Mouse (Mus musculus): ENCODE results near the gene Nup93.

Gene Nup93

GRCm38 (mm10) chr8:94187290-94188002 lies 26.9 kb upstream of the Nup93 start:
- DNase-seq: no peak

GRCm38 (mm10) chr8:94189275-94190031 lies 24.9 kb upstream of the Nup93 start:
- DNase-seq: peak; percentile 57

DNA sequence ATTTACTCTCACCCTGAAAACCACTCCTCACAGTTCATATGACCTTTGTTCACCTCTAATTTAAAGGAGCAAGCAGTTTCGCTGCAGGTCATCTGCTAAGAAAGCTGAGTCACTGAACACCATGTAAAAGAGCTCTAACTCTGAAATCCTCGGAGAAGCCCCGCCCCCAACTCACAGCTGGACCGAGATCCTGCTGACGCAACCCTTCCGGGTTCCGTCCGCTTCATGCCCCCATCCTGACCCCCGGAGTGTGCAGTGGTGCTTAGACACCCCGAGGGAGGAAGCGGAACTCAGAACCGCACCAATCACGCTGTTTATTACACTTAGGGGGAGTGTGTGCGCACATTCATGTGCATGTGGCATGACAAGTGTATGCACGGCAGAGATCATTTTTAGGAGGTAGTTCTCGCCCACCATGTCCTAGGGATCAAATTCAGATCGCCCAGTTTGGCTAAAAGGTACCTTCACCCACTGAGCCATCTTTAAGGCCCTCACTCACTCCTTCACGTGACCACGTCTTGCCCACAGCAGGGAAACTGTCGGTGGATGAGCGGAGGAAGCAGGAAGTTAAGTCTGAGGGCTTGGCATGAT lies 23.2 kb upstream of the Nup93 start:
- DNase-seq: no peak

DNA sequence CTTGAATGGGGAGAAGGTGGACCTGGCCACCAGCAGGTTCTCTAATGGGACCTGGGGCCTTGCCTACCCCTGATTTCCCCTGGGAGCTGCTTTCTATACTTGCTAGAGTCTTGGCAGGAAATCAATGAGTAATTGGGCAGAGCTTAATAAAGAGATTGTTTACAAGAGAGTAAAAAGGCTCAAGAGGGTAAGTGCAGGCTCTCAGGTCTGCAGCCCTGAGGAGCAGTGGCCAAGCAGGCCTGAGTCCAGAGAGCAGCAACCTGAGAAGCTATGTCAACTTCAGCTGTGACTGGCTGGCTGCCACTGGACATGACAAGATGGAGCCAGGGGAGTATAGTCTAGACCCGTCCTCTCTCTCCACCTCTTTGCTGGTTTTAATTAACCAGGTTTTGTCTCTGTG lies 21.4 kb upstream of the Nup93 start:
- DNase-seq: no peak

DNA sequence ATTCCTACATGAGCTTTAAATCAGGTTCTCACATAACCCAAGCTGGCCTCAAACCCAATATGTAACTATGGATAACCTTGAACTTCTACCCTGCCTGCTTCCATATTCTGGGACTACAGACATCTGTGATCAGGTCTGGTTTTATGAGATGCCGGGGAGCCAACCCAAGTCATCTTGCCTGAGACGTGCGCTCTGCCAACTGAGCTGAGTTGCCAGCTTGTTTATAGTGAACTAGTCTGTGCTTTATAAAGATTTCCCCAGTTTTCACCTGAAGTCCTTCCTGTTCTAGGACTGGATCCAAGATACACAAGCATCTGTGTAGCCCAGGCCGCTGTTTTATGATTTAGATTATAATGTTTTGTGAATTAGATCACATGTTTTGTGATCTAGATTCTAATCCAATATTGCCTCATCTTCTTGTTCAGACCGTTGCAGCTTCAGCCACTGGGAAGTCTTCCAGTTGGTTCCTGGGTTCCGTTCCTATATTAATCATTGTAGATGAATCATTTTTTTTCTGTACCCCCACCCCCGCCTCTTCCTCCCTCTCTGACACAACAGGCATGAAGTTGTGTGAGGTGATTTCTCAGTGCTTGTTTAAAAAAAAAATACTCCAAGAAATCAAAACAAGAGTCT lies 19.7 kb upstream of the Nup93 start:
- no peak for DNase-seq

DNA sequence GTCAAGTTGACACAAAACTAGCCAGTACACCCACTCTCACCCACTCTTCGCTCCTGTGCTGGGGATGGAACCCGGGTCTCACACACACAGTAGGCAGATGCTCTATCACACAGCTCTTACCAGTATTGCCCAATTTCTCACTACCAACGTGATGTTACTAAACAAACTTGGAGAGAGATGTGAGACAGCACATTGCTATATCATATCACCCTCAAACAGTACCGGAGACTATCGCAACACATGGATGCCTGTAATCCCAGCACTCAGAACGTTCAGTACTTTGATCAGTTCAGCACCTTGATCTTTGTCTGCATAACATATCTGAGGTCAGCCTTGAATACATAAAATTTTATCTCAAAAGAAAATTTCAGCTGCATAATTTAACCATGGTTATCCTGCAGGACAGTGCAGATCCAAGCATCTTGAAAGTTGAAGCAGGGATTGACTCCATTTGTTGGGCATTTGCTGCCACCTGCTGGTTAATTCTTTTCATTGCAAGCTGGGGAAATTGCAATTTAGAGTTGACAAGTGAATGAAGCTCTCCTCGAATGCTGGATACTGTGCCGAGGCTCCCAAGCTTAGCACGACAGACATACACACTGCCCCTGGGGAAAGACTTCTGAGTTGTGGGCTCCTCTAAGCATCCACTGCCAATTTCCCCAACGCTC lies 15.0 kb upstream of the Nup93 start:
- peak; percentile 51 for DNase-seq

GRCm38 (mm10) chr8:94204043-94204442 lies 10.3 kb upstream of the Nup93 start:
- no peak for DNase-seq

DNA sequence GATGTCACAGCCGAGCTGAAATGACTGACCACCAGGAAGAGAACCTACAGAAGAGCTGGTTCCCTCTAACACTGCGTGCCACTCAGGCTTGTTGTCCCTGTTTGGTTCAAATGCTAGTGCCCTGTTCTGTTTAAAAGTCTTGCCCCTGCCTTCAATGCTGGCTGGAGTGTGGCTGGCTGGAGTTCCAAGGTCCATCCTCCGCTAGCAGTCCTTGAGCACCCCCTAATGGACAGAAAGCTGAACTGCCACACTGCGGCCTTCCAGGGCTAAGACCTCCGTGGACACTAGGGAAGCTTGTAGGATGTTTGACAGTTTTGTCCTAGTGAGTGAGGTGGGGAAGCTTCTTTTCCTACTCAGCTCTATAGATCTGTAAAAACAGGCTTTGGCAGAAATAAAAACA lies 8.6 kb upstream of the Nup93 start:
- peak; percentile 68 for DNase-seq

DNA sequence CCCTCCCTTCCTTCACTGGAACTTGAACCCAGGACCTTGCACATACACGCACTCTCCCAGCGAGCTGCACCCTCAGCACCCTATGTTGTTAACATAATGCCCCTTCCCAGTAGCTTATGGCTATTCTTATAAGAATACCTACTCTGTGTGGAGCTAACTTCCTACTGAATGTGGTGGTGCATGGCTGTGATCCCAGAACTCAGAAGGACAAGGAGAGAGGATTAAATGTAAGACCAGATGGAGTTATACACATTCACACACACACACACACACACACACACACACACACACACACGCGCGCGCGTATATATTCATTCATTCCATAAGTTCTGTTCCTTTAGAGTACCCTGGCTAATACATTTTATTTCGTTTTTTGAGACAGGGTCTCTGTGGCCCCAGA lies 8.1 kb upstream of the Nup93 start:
- DNase-seq: no peak

DNA sequence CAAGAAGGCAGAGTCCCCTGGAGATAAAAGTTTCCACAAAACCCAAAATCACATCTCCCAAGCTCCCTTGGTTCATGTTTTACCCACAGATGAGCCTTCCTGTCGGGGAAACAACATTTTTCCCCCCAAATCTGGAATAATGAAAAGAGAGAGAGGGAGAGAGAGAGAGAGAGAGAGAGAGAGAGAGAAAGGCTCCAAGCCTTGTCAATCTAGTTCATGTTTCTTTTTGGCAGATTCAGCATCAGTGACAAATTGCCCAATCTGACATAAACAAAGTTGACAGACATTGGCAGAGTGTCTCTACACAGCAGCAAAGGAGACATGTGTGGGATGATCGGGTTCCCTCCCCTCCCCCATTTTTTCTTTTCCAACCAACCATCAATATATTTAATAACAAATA lies 6.9 kb upstream of the Nup93 start:
- no peak for DNase-seq

DNA sequence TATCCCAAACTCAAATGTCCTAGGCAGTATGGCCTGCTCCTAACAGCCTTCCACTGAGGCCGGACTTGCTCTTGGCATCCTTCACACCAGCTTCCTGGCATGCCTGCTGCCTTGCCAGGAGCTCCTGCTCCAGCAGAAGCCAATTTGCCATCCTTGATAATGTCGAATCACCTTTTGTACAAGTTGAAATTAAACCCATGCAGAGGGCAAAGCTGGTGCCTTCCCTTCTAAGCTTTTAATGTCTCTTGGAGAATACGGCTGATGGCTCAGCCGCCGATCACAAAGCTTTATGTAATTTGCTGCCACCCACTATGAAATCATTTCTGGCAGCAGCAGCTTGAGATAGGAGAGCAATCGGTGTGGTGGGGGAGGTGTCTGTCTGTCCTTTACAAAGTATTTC lies 4.7 kb upstream of the Nup93 start:
- peak; percentile 69 for DNase-seq

GRCm38 (mm10) chr8:94210225-94210624 lies 4.1 kb upstream of the Nup93 start:
- DNase-seq: peak; percentile 11

DNA sequence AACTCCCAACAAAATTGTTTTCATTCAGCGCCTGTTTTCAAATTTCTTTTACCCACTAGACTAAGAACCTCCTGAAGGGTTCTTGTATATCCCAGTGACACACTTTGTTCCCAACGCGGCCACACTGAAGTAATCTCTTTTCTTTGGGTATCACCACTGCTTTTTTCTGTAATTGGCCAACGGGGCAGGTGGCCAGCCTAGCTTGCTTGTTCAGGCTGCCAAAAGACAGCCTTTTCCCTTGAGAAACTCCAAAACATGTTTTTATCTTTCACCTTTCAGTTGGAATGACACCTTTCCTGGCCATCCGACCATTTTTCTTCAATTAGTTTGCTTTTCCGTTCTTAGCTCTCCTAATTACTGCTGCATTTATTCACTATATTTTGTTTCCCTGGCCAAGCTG lies 545 bp upstream of the Nup93 start:
- no peak for DNase-seq

- DNase-seq: no peak
Observed at GRCm38 (mm10) chr8:94227381-94227939, 13.1 kb downstream of the Nup93 start.

DNA sequence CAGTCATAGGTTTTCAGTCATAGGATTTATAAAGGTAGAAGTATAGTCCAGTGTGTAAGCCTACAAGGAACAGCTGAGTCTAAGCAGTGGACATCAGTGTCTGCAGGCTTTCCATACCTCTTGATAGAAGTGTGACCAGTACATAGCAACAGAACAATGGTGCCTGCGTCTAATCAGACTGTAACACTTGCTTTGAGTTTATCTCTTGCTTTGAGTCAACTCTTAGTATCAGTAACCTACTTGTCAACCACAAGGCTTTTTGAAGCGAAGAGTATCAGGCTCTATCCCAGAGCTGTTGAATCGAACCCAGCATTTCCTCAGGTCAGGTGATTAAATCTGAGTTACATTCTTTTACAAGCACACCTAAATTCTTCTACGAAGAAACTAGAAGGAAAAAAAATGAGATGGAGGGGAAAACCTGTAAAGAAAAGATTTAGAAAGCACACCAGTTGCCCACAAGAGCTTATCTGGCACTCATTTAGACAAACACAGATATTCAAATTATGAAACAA lies 25.9 kb downstream of the Nup93 start:
- DNase-seq: no peak

DNA sequence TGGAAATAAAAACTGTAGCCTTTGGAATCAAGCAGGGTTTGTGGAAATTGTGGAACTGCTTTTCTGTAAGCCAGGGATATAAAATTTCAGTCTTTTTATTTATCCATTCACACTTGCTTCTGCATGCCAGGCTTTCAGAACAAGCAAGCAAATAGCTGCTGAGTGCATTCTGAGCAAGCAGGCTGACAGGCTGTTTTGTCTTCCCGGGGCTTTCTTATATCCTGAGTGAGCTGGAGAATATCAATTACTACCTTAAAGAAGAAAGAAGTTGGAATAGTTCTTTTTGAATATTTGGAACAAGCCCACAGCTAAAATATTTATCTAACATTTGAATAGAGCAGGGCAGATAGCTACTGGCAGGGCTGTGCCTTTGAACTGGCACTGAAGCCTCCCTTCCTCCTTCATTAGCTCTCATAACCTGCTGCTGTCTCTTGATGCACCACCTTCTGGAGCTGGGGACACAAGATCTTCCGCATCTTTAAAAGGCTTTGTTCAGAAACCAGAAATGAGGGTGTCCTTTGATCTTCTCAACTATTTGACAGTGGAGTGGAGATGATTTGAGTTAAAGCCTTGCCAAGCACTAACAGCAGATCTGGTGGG lies 35.6 kb downstream of the Nup93 start:
- DNase-seq: no peak

DNA sequence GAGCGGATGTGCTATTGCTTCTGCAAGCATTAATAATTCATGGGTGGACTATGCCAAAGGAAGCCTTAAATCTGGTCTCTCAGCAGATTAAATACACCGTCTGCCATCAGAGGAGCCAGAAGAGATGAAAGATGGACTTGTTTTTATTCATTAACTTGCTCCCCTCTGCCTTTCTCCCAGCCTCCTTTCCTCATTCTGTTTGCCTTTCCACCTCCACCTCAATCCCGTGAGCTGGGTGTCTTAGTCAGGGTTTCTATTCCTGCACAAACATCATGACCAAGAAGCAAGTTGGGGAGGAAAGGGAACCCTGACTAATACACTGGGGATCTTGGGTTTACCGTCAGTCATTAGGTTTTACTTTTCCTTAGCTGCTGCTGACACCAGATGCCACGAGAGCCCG lies 44.5 kb downstream of the Nup93 start:
- DNase-seq: no peak

DNA sequence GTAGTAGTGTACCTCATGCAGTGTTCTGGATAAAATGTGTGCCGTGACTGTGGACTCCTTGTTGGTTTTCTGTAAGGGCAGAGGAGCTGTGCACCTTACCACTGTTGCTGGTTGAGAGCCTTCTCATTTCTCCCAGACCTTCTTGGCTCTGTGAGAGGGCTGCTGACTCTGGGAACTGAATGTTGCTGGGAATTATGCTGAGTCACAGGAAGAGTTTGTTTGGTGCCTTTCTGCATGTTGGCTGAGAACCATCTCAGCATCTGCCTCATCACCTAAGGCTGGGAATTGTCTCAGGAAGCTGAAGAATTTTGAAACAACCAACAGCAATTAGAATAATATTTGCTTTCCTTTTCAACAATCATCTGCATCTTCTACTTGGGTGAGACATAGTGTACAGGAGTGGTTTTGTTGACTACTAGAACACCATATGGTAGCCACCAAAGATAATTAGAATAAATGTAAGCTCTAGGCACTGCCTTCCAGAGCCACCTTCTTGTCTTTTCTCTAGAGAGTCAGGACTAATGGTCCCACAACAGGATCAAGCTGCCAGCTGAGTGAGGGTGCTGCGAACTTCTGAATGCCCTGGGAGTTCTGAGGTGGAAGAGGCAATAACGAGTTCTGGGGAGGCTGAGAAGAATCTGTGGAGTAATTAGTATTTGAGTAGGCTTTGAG lies 48.4 kb downstream of the Nup93 start:
- no peak for DNase-seq

- no peak for DNase-seq
Observed at GRCm38 (mm10) chr8:94266344-94267191, 52.2 kb downstream of the Nup93 start.

- no peak for DNase-seq
Observed at GRCm38 (mm10) chr8:94268359-94268890, 54.1 kb downstream of the Nup93 start.

All from cerebellum, adult 9-11 months (tissue).